Mouse (Mus musculus) adrenal gland, postnatal 4 days (tissue): ENCODE results near the gene Cdh4. TPM values are rescaled to one million over a fixed set of nuclear protein-coding genes. Genes with fewer than 3 reads are reported as not detected.

Experiments used
- DNase-seq, 2 experiments: peaks; one replicate each; pipeline ENCODE4 v3.0.0; 2021 to 2022; ENCODE audit warnings: low spot score in 2 of 2, mixed read lengths in 2 of 2
- total RNA-seq, 2 experiments: library from RNA; stranded (reverse); gene quantifications; 2 replicates each; pipeline ENCODE4 v1.2.3; 2021

Cdh4 gene
- total RNA-seq, 2 experiments from 2014 or later: 6.8 to 7.7 TPM

- DNase-seq: no peak
Measured at GRCm38 (mm10) chr2:179463514-179463913, 21.3 kb downstream of the Cdh4 start.

GRCm38 (mm10) chr2:179467839-179468445, 25.7 kb downstream of the Cdh4 start:
- DNase-seq: no peak

GRCm38 (mm10) chr2:179476622-179477021, 34.4 kb downstream of the Cdh4 start:
- DNase-seq: no peak

GRCm38 (mm10) chr2:179480800-179481200, 38.6 kb downstream of the Cdh4 start:
- no peak for DNase-seq

- DNase-seq: no peak
Measured at GRCm38 (mm10) chr2:179481363-179481762, 39.1 kb downstream of the Cdh4 start.

GRCm38 (mm10) chr2:179488526-179489139, 46.4 kb downstream of the Cdh4 start:
- DNase-seq: no peak

GRCm38 (mm10) chr2:179491891-179492290, 49.7 kb downstream of the Cdh4 start:
- no peak for DNase-seq

GRCm38 (mm10) chr2:179494276-179494675, 52.0 kb downstream of the Cdh4 start:
- no peak for DNase-seq

- no peak for DNase-seq
Measured at GRCm38 (mm10) chr2:179510439-179510838, 68.2 kb downstream of the Cdh4 start.

GRCm38 (mm10) chr2:179516559-179516958, 74.3 kb downstream of the Cdh4 start:
- no peak for DNase-seq

GRCm38 (mm10) chr2:179518456-179519032, 76.3 kb downstream of the Cdh4 start:
- DNase-seq: no peak

- no peak for DNase-seq
Measured at GRCm38 (mm10) chr2:179519161-179519560, 76.9 kb downstream of the Cdh4 start.

- DNase-seq: no peak
Measured at GRCm38 (mm10) chr2:179519931-179520330, 77.7 kb downstream of the Cdh4 start.

- DNase-seq: no peak
Measured at GRCm38 (mm10) chr2:179520941-179521340, 78.7 kb downstream of the Cdh4 start.

- DNase-seq: no peak
Measured at GRCm38 (mm10) chr2:179521444-179521843, 79.2 kb downstream of the Cdh4 start.

GRCm38 (mm10) chr2:179522141-179522540, 79.9 kb downstream of the Cdh4 start:
- no peak for DNase-seq

GRCm38 (mm10) chr2:179526976-179527375, 84.7 kb downstream of the Cdh4 start:
- DNase-seq: no peak

GRCm38 (mm10) chr2:179530436-179531040, 88.3 kb downstream of the Cdh4 start:
- DNase-seq: no peak

- DNase-seq: no peak
Measured at GRCm38 (mm10) chr2:179533196-179533595, 91.0 kb downstream of the Cdh4 start.

GRCm38 (mm10) chr2:179533881-179534280, 91.7 kb downstream of the Cdh4 start:
- no peak for DNase-seq

- no peak for DNase-seq
Measured at GRCm38 (mm10) chr2:179535204-179535603, 93.0 kb downstream of the Cdh4 start.

GRCm38 (mm10) chr2:179536762-179537161, 94.5 kb downstream of the Cdh4 start:
- no peak for DNase-seq
